Mouse (Mus musculus): ENCODE measurements around the gene Rcl1.

DNA sequence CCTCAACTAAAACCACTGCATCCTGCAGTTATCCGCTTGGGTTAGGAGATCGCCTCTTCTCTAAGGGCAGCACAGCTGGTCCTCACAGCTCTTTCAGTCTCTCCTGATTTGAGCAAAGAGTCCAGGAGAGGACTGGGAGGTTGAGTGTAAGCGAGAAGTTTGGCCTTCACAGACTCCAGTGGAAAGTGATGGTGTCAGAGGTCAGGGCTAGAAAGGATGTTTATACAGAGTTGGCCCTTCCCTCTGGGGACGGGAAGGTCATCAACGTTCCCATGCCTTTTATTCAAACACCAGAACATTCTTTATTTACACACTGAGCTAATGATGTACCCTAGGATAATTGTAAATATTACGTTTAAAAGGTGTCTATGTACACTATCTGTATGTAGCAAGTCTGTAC is 27.0 kb downstream of the Rcl1 start:
- TF ChIP-seq CTCF (IDR thresholded peaks at IDR 0.05; ENCODE audit: insufficient read depth, low read length): no peak
- no peak for TF ChIP-seq POLR2A (IDR thresholded peaks at IDR 0.05; ENCODE audit: borderline replicate concordance, extremely low read depth, low read depth, low read length)
